Mouse (Mus musculus): ENCODE results near the gene Ccpg1os. TPM values are rescaled to one million over a fixed set of nuclear protein-coding genes. Genes with fewer than 3 reads are reported as not detected.
A peak's percentile ranks its signal among the peaks of the same experiment; 100 is the strongest.

Gene Ccpg1os
- polyA plus RNA-seq (2012; ENCODE audit: insufficient read depth, insufficient read length, missing spikeins) = 6.8 and 7.7 TPM in 2 replicates

DNA sequence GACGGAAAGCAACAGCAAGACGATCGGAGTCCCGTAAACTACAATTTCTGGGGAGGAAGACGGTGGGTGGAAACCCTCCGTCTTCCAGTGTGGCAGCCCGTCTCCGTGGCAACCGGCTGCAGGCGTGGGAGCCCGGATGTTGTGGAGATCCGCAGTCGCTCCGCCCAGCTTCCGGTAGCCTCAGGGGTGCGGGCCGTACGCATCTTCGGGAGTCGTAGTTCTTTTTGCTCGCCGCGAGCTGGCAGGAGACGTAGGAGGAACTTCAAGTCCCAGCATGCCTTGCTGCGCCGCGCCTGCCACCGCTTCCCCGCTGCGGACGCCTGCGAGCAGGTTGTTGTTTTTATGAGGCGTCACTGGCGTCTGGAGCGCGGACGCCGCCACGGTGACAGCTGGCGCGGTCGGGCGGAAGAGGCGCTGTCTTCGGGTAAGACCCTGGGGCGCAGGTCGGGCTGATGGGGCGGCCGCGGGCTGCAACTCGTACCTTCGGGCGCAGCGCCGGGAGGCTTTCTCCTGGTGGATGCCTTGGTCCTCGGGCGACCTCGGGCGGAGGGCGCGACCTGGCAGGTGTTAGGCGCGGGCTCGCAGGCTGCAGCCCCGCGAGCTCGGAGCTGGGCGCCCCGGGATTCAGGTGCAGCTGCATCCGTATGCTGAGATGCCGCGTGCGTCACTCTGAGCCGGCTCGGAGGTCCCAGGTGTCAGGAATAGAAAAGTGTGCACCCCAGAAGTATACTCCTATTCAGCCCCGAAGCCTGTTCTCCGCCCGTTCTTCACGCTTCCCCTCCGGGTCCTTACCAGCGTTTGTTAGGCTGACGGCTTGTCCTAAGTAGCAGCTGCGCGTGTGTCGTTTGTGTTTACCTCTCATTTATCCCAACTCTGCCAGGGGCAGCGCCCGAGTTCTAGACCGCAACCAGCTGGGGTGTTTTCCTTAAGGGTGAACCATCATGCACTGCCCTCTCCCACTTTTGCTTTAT lies at the start of gene Ccpg1os, which contains the start of gene Ccpg1:
Ccpg1os (minus strand) TSS at position 133 of the 971 bp plus-strand sequence.
Ccpg1 (plus strand) TSS at position 180 of the 971 bp plus-strand sequence.
- Histone ChIP-seq H3K4me3 (ENCODE audit: insufficient read depth, low read length) (peak within 1 kb of the TSS; percentile 95), H3K27ac (ENCODE audit: insufficient read depth, low read depth, low read length) (peak within 1 kb of the TSS; percentile 17), H3K4me1 (ENCODE audit: control insufficient read depth, insufficient read depth, low read length) (peaks cover 32% of the 10 kb centered on the region)
- TF ChIP-seq CTCF (IDR thresholded peaks at IDR 0.05; ENCODE audit: low read depth, low read length) (no peak), POLR2A (IDR thresholded peaks at IDR 0.05; ENCODE audit: borderline replicate concordance, low read depth, low read length) (no peak)

DNA sequence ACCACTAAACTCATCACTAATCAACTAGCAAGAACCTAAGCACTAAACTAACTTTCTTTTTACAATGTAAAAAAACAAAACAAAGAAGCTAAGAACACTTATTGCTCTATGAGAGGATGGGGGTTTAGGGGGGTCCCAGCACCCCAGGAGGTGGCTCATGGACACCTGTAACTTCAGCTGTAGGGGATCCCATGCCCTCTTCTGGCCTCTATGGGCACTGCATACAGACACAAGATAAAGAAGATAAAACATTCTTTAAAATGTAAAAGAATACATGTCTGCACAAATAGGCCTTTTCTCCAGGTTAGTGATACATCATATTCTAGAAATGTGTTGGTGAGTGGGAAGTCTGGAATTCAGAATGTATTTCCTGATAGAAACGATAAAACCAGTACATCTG lies 48.2 kb upstream of the Ccpg1os start:
- Histone ChIP-seq H3K27ac (ENCODE audit: insufficient read depth, low read depth, low read length) (no peak overlapping the region), H3K4me1 (ENCODE audit: control insufficient read depth, insufficient read depth, low read length) (no peaks in the 10 kb centered on the region), H3K4me3 (ENCODE audit: insufficient read depth, low read length) (no peak overlapping the region)
- TF ChIP-seq CTCF (IDR thresholded peaks at IDR 0.05; ENCODE audit: low read depth, low read length) = no peak
- no peak for TF ChIP-seq POLR2A (IDR thresholded peaks at IDR 0.05; ENCODE audit: borderline replicate concordance, low read depth, low read length)

DNA sequence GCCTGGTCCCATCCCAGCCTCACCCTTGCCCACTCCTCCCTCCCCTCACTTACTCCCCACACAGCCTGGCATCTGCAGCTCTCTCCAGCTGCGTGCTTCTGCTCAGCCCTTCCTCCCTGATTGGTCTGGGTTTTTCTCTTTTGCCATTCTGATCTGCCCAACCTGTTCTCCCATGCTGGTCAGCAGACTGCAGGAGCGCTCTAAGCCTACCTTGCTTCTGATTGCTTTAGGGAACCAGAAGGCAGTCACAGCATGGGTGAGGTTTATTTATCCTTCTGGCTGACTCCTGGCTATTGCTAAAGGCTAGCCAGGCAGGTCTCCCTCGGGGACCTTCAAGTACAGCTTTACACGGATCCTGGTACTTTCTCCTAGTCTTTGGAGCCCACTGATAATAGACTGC lies 46.2 kb upstream of the Ccpg1os start:
- Histone ChIP-seq H3K4me1 (ENCODE audit: control insufficient read depth, insufficient read depth, low read length) (no peaks in the 10 kb centered on the region), H3K27ac (ENCODE audit: insufficient read depth, low read depth, low read length) (no peak overlapping the region), H3K4me3 (ENCODE audit: insufficient read depth, low read length) (no peak overlapping the region)
- TF ChIP-seq POLR2A (IDR thresholded peaks at IDR 0.05; ENCODE audit: borderline replicate concordance, low read depth, low read length) (no peak), CTCF (IDR thresholded peaks at IDR 0.05; ENCODE audit: low read depth, low read length) (no peak)

DNA sequence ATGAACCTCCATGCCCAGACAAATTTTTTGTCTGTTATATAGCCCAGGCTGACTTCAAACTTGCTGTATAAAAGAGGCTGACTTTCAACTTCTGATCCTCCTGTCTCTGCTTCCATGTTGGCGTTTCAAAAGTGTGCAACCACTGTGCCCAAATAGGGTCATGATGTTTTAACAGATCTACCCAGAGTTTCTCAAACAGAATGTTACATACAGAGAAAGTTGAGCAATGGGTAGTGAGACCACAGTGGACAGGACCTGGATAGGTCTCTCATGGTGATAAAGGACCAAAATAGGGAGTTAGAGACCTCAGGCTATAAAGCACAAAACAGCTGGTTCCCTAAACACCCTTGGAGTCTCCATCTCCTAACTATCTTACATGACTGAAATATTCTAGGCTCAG lies 45.3 kb upstream of the Ccpg1os start:
- H3K4me3 ChIP-seq (ENCODE audit: insufficient read depth, low read length) = no peak overlapping the region
- no peak overlapping the region for H3K27ac ChIP-seq (ENCODE audit: insufficient read depth, low read depth, low read length)
- TF ChIP-seq CTCF (IDR thresholded peaks at IDR 0.05; ENCODE audit: low read depth, low read length) = no peak
- no peak for TF ChIP-seq POLR2A (IDR thresholded peaks at IDR 0.05; ENCODE audit: borderline replicate concordance, low read depth, low read length)
- H3K4me1 ChIP-seq (ENCODE audit: control insufficient read depth, insufficient read depth, low read length) = no peaks in the 10 kb centered on the region

DNA sequence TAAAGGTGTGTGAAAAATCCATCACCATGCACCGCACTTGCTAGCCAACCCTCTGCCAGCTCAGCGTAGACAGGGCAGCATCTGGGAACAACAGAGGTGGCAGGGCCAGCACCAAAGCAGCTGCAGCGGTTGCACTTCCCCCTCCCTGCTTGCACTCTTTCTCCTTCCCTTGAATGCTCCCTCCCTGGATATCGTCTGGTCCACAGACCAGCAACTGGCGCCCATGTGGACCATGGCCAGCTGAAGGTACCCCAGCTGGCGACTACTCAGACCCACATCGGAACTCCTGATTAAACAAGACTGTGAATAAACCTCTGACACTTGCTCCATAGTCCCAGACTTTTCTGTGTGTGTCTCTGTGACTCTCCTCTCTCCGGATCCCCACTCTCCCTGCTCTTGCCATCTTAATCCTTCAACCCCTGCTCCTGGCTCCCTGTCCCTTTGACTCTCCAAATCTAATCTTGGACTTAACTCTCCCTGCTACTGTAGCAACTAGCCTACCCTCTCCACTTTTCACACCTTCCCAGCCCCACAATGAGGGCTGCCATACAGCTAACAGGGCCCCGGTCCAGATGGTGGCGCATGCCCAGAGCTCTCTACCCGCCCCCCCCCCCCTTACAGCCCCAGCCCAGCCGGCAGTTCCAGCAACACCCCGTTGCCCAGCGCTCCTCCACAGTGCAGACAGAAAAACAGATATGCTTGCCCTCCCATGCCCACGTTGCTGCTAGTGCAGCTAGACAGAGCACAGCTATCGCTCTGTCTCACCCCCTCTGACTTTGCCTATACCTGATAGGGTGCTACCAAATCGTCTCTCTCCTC lies 40.8 kb upstream of the Ccpg1os start:
- Histone ChIP-seq H3K4me3 (ENCODE audit: insufficient read depth, low read length) (no peak overlapping the region), H3K27ac (ENCODE audit: insufficient read depth, low read depth, low read length) (no peak overlapping the region), H3K4me1 (ENCODE audit: control insufficient read depth, insufficient read depth, low read length) (no peaks in the 10 kb centered on the region)
- no peak for TF ChIP-seq CTCF (IDR thresholded peaks at IDR 0.05; ENCODE audit: low read depth, low read length)
- no peak for TF ChIP-seq POLR2A (IDR thresholded peaks at IDR 0.05; ENCODE audit: borderline replicate concordance, low read depth, low read length)

DNA sequence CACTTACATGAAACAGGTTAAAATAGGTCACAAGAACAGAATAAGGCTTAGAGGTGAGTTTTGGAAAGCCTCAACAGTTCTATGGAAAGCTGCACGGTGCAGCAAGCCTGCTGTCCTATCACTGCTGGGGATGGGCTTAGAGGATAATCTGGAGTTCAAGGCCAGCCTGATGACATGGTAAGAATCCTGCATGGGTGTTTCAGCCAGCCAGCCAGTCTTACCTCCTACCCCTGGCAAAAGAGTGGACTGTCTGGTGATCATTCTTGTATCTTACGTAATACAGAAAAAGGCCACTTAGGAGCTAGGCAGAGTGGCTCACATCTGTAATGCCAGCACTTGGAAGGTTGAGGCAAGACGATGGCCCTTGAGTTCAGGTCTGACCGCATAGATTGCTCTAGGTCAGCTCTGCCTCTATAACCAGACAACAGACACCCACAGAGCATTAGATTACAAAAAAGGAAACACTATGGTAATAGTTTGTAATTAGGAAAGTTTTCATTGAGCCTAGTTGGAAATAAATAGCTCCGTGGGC lies 35.5 kb upstream of the Ccpg1os start:
- Histone ChIP-seq H3K4me3 (ENCODE audit: insufficient read depth, low read length) (no peak overlapping the region), H3K27ac (ENCODE audit: insufficient read depth, low read depth, low read length) (no peak overlapping the region), H3K4me1 (ENCODE audit: control insufficient read depth, insufficient read depth, low read length) (no peaks in the 10 kb centered on the region)
- TF ChIP-seq POLR2A (IDR thresholded peaks at IDR 0.05; ENCODE audit: borderline replicate concordance, low read depth, low read length) (no peak), CTCF (IDR thresholded peaks at IDR 0.05; ENCODE audit: low read depth, low read length) (no peak)

DNA sequence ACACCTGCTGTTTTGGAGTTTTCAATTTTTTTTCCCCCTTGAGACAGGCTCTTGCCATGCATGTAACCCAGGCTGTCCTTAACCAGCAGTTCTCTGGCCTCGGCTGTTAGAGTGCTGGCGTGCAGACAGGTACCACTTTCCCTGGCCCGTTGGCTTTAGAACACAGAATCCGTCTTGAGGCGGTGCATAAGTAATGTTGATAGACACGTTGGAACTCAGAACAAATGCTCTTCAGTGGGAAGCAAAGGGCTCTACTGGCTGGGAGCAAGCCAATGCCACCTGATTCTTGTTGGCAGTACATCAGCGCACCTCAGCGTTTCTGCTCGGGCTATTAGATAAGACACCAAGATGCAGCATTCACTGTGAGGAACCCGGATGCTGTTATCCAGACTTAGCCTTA lies 34.7 kb upstream of the Ccpg1os start:
- H3K27ac ChIP-seq (ENCODE audit: insufficient read depth, low read depth, low read length) = no peak overlapping the region
- no peak overlapping the region for H3K4me3 ChIP-seq (ENCODE audit: insufficient read depth, low read length)
- no peaks in the 10 kb centered on the region for H3K4me1 ChIP-seq (ENCODE audit: control insufficient read depth, insufficient read depth, low read length)
- TF ChIP-seq CTCF (IDR thresholded peaks at IDR 0.05; ENCODE audit: low read depth, low read length) = no peak
- no peak for TF ChIP-seq POLR2A (IDR thresholded peaks at IDR 0.05; ENCODE audit: borderline replicate concordance, low read depth, low read length)

DNA sequence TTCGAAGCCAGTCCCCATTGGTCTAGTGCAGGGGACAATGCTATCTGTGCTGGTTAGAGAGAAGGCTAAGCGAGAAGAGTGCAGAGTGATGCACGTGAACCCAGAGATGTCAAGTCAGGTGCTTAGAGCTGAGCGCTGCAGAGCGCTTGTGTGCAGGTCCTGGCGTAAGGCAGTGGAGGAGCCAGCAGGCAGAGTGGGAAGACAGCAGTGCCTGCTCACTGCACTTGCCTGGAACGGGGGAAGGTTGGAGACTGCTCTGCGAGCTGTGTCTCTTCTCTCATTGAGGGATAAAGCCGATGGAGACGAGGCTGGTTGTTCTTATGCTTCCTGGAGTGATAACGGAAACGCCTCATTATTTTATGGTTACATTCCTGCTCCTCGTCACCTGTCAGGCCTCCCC lies 29.5 kb upstream of the Ccpg1os start:
- H3K27ac ChIP-seq (ENCODE audit: insufficient read depth, low read depth, low read length) = no peak overlapping the region

DNA sequence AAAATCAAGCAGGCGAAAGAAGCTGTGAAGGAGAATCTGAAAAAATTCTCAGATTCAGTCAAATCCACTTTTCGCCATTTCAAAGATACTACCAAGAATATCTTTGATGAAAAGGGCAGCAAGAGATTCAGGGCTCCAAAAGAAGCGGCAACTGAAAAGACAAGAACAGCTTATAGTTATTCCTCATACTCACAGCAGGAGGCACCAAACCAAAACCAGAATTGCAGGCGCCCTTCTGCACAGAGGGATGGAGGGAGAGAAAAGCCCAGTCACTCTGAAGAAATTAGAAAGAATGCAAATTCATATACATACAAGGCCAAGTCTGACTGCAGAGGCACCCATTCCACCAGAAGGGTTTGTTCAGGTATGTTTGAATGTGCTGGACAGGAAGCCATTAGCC lies 27.4 kb upstream of the Ccpg1os start:
- H3K27ac ChIP-seq (ENCODE audit: insufficient read depth, low read depth, low read length) = no peak overlapping the region
- H3K4me1 ChIP-seq (ENCODE audit: control insufficient read depth, insufficient read depth, low read length) = no peaks in the 10 kb centered on the region
- H3K4me3 ChIP-seq (ENCODE audit: insufficient read depth, low read length) = no peak overlapping the region
- no peak for TF ChIP-seq POLR2A (IDR thresholded peaks at IDR 0.05; ENCODE audit: borderline replicate concordance, low read depth, low read length)
- TF ChIP-seq CTCF (IDR thresholded peaks at IDR 0.05; ENCODE audit: low read depth, low read length) = no peak

More for the DNA sequence above, 29.5 kb upstream of the Ccpg1os start:
- no peak for TF ChIP-seq POLR2A (IDR thresholded peaks at IDR 0.05; ENCODE audit: borderline replicate concordance, low read depth, low read length)
- no peak for TF ChIP-seq CTCF (IDR thresholded peaks at IDR 0.05; ENCODE audit: low read depth, low read length)
- no peak overlapping the region for H3K4me3 ChIP-seq (ENCODE audit: insufficient read depth, low read length)
- no peaks in the 10 kb centered on the region for H3K4me1 ChIP-seq (ENCODE audit: control insufficient read depth, insufficient read depth, low read length)
